Mouse (Mus musculus) CD4-positive, CD25-positive, alpha-beta regulatory T cell (primary cell): ENCODE data around the gene Akr1b10. TPM values are rescaled to one million over a fixed set of nuclear protein-coding genes. Genes with fewer than 3 reads are reported as not detected.

Source experiments
- polyA plus RNA-seq: library from polyadenylated mRNA; unstranded; fragments of 100-300 nt; shearing (Covaris generic); gene quantifications from one replicate; pipeline ENCODE4 v1.2.1, GENCODE M21; 2017

Akr1b10 gene
- polyA plus RNA-seq, result 44.1 TPM

GRCm38 (mm10) chr6:34384110-34384661 is at the start of gene Akr1b10:
Gene Akr1b10 (plus strand): TSS chr6:34384218.

GRCm38 (mm10) chr6:34353658-34354353 is 30.2 kb upstream of the Akr1b10 start, which contains the start of gene Akr1b8:
Gene Akr1b8 (plus strand): TSS chr6:34354119.

GRCm38 (mm10) chr6:34412023-34412422 is 28.0 kb downstream of the Akr1b10 start, which contains the start of gene Akr1b7:
Gene Akr1b7 (plus strand): TSS chr6:34412334.

Other genes starting within 250 kb of the Akr1b10 start
- 49.7 TPM for gene Slc35b4, start 207.1 kb upstream of the Akr1b10 start, polyA plus RNA-seq
- gene Akr1b3, start 66.7 kb upstream of the Akr1b10 start, polyA plus RNA-seq, result 344 TPM
- not detected for gene Akr1b8, start 30.1 kb upstream of the Akr1b10 start, polyA plus RNA-seq
- gene Akr1b7, start 28.1 kb downstream of the Akr1b10 start, polyA plus RNA-seq, result 0.23 TPM
- gene Bpgm, start 92.0 kb downstream of the Akr1b10 start, polyA plus RNA-seq, result 21.6 TPM
- gene Cald1, start 214.3 kb downstream of the Akr1b10 start, polyA plus RNA-seq, result 0.22 TPM